Mouse (Mus musculus) kidney, adult 11 months (tissue): ENCODE measurements around the gene Jak3.

ENCODE experiments used
- DNase-seq: peaks from one replicate; pipeline ENCODE4 v3.0.0; 2022

Gene Jak3

GRCm38 (mm10) chr8:71666855-71667254 is 9.2 kb upstream of the Jak3 start:
- no peak for DNase-seq

DNA sequence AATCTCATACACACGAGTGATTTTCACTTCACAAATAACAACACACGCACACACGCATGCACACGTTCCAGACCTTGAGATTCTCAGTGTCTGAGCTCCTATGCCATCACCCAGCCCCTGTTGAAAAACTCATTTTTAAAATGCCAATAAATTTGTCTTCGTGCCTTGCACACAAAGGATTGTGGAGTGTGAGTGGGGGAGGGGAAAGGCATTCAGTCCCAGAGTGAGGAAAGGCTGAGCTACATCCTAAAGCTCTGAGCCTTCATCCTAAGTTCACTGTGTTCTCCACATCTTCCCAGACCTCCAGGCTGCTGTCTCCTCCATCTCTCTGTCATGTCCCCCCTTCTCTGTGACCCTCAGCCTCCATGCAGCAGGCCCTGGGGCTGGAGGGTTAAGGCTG is 8.8 kb upstream of the Jak3 start:
- no peak for DNase-seq

- DNase-seq: no peak
Observed at GRCm38 (mm10) chr8:71668220-71668975, 7.7 kb upstream of the Jak3 start.

GRCm38 (mm10) chr8:71670198-71670597 is 5.9 kb upstream of the Jak3 start:
- DNase-seq: no peak

GRCm38 (mm10) chr8:71670621-71671548 is 5.2 kb upstream of the Jak3 start:
- DNase-seq: no peak

GRCm38 (mm10) chr8:71671549-71671965 is 4.5 kb upstream of the Jak3 start, which contains the start of gene Unc13a:
Gene Unc13a (minus strand): TSS chr8:71671757.
- DNase-seq: peak; percentile 77

DNA sequence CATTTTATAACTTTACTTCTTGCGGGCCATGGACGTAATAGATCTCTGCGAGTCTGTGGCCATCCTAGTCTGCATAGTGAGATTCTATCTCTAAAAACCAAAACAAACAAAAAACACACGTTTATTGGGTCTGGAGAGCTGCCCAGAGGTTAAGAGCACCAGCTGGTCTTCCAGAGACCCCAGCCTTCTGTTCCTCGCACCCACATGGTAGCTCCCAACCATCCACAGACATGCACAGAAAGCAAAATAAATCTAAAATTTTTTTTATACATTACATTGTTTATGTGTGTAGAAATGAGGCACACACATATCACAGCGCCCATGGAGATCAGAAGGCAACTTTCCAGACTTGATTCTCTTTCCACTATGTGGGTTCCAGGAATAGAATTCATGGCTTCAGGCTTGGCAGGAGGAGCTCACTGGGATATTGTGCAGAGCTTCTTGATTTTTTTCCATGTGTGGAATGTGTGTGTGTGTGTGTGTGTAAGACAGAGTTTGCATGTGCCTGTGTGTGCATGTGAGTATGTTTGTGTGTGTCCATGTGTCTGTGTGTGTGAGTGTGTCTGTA is 3.8 kb upstream of the Jak3 start:
- DNase-seq: no peak

DNA sequence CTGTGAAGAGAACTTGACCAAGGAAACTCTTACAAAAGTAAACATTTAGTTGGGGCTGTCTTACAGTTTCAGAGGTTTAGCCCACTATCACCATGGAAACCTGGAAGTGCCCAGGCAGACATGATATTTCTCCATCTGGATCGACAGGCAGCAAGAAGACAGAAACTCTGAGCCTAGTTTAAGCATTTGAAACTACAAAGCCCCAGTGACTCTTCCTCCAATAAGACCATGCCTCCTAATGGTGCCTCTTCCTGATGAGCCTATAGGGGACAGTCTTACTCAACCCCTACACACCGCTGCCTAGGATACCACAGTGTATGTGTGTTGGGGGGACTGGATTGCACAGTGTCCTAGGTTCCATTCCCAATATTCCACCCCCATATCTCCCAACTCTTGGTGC is 2.0 kb upstream of the Jak3 start:
- DNase-seq: no peak

DNA sequence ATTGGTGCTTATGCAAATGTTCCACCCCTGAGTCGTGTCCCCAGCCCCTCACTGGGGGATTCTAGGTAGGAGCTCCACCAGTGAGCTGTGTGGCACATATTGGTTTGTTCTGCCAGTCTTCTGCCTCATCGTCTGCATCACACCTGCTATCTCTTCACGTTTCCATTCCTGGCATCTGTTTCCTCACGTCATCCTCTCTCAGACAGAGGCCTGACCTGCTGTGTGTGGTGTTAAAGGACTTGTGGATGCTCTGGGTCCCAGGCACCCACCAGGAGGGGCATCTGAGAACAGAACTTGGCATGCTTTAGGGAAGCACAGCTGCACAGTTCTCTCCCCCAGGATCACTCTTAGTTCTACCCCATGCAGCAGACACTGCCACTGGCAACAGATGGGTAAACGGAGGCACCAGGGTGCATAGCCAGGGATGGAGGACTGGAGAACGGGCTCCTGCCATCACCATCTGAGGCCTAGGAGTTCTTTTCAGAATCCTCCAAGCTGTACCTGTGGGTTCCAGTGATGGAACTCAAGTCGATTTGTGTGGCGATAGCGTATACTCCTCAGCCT is 558 bp upstream of the Jak3 start:
- DNase-seq: no peak

DNA sequence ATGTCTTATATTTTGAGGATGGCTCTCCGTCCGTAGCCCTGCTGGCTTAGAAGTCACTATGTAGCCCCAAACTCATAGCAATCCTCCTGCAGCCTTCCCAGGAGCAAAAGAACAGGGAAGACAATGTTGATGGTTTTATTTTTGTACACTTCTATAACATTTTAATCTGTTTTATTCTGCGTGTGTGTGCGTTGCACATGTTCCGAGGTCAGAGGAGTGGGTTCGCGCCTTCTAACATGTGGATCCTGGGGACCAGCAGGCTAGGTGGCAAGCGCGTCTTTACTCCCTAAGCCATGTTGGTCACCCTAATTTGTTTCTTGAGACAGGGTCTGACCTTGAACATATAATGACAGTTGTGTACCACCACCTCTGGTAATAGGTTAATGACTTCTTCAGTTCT is 707 bp downstream of the Jak3 start:
- DNase-seq: no peak

- no peak for DNase-seq
Observed at GRCm38 (mm10) chr8:71677555-71677954, 1.5 kb downstream of the Jak3 start.

DNA sequence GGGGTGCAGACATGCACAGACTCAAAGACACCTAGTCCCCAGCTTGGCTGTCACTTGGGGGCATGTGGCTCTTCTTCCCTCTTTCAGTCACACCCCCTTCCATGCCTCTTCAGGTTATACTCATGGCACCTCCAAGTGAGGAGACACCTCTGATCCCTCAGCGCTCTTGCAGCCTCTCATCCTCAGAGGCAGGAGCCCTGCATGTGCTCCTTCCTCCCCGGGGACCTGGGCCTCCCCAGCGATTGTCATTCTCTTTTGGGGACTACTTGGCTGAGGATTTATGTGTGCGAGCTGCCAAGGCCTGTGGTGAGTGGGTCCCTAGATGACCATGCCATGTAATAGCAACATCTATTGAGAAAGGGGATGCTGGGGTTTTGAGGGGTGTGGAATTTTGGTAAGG is 2.1 kb downstream of the Jak3 start:
- DNase-seq: no peak

DNA sequence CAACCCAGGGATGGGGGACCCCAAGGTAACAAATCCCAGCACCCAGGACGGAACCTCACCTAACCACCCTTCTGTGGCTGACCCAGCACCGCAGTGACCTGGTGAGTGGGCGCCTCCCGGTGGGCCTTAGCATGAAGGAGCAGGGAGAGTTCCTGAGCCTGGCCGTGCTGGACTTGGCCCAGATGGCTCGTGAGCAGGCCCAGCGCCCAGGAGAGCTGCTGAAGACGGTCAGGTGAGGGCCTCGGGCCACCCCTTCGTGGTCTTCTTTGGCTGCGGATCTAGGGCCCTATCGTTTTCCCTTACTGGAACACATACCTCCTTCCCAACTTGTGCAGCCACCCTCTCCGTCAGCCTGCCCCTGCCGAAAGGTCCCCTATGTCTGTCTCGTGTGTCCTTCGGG is 3.0 kb downstream of the Jak3 start:
- DNase-seq: no peak

- DNase-seq: no peak
Observed at GRCm38 (mm10) chr8:71679550-71680168, 3.6 kb downstream of the Jak3 start.

- peak; percentile 61 for DNase-seq
Observed at GRCm38 (mm10) chr8:71680471-71680870, 4.4 kb downstream of the Jak3 start.

GRCm38 (mm10) chr8:71681369-71681915 is 5.3 kb downstream of the Jak3 start:
- DNase-seq: no peak

DNA sequence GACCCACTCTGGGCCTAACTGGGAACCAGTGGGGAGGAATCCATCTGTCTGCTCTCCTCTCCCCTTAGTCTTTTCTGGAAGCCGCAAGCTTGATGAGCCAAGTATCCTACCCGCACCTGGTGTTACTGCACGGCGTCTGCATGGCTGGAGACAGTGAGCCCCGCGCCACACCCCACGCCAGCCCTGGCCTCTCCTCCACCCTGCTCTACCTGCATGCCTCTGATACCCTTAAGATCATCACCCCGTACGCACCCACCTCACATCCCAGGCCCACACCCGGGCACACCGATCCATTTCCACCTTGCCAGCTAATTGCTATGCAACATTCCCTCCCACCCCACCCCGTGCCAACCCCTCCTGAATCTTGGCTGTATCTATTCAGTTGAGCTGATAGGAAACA is 6.7 kb downstream of the Jak3 start:
- no peak for DNase-seq

DNA sequence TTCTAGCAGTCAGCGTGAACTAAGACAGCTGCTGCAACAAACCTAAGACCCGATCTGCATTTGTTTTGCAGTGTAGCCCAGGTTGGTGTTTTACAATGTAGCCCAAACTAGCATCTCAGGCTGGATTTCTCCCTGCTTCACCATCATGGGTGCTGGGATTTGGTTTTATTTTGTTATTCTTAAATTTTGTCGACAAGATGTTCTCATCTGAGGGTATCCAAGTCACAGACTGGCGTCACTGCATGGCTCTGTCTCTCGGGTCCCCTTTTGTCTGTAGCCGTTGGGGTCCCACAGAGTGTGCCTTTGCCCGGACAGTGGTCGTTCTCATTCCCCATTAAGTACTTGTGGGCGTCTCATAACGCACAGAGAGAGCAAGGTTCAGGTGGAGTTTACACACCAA is 8.6 kb downstream of the Jak3 start:
- no peak for DNase-seq

DNA sequence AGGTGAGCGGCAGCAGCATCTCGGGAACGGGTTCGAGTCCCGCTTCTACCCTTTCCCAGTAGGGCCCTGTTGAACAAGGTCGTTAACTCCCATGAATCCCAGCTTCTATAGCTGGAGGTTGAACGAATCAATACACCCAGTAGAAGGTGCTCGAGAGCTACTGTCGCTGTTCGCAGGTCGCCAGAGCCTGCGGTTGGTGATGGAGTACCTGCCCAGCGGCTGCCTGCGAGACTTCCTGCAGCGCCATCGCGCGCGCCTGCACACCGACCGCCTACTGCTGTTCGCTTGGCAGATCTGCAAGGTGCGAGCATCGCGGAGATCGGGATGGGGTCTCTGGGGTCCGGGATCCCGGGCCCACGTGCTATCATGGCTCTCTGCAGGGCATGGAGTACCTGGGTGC is 9.5 kb downstream of the Jak3 start:
- DNase-seq: no peak

DNA sequence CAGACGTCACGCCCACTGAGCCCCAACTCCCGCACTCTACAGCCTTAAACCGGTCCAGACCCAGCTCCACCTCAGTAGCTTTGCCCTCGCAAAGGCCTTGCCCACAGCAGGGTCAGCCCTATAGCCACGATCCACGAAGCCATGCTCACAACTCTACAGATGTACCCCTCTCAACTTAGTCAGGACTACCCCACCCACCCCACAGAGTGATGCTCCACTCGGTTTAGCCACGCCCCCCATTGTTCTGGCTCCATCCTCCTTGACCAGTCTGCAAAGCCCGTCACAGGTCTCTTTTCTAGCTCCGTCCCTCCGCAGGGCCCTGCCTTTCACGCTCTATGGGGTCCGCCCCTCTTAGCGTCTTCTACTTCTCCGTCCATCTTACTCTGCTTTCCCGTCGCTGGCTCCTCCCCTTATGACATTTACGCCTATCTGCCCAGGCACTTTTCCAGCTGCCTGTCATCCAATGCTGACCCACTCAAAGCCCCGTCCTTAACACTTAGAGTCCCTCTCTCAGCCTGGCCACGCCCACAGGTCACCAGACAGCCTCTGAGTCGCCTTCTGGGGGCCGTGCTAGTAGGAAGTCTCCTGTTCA is 10.1 kb downstream of the Jak3 start:
- DNase-seq: no peak

DNA sequence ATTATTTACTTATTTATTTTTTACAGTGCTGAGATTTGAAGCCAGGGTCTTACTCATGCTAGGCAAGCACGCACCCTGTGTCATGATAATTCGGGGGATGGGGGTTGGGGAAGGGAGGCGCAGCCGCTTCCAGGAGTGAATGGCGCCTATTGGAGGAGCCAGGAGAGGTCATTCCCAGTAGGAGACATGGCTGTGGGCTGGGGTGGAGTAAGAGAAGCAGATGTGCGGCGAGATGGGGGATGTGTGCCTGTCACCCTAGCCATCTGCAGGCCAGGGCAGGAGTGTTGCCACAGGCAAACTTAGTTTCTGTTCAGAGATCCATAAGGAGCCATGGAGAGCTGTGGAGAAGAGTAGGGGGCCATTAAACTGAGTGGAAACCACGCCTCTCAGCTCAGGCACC is 11.5 kb downstream of the Jak3 start:
- no peak for DNase-seq

DNA sequence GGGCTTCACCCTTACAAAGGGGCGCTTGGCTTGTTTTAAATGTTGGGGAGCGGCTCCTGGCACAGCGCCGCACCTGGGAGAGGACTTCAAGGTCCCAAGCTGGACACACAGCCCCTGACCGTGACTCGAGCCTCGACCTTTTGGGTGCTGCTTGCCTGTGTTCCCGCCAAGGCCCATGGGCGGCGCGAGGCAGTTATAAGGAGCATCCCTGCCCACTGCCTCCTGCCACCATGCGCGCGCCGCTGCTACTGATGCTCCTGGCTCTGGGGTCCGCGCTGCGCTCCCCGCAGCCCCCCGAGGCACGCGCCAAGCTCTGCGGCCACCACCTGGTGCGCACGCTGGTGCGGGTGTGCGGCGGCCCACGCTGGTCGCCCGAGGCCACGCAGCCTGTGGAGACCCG is 12.9 kb downstream of the Jak3 start, which contains the start of gene Insl3:
TSS of gene Insl3 (plus strand) at position 187 of the 400 bp plus-strand sequence.
- DNase-seq: no peak
